Mouse (Mus musculus): Measurements from ENCODE around the gene Peak1. TPM values are rescaled to one million over a fixed set of nuclear protein-coding genes. Genes with fewer than 3 reads are reported as not detected.

Gene Peak1
- total and polyA plus RNA-seq, 2 experiments from 2014 or later, result 5.3 to 9.1 TPM

DNA sequence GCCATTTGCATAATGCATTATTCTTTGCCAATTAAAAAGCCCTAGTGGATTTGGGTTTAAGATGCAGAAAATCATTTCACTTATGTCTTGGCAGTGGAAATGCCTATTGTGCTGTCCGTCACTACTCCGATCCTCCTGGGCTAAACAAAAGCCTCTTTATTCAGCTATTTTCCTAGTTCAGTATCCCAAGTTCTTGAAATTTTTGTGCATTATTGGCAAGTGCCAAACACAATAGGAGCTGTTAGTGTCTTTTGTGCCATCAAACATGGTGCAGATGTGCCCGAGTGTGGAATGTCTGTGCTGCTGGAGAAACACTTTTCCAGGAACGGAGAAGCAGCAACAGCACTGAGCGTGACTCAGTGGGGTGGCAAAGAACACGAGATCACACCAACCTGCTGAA, 250.2 kb downstream of the Peak1 start:
- Histone ChIP-seq H3K27ac (no peak overlapping the region), H3K4me3 (ENCODE audit: low read length) (no peak overlapping the region), H3K4me2 (ENCODE audit: low read depth, low read length) (no peak overlapping the region), H3K27me3 (ENCODE audit: insufficient read depth, low read length) (no peaks in the 10 kb centered on the region), H3K9me3 (ENCODE audit: low read length) (no peaks in the 10 kb centered on the region), H3K36me3 (ENCODE audit: insufficient read depth, low read length) (no peaks in the 10 kb centered on the region), H3K9ac (replicated peaks; ENCODE audit: low read length) (no peak overlapping the region), H3K4me1 (ENCODE audit: insufficient read depth, low read length) (no peaks in the 10 kb centered on the region)
- DNase-seq (ENCODE audit: low spot score), result no peak
- no peak for TF ChIP-seq CTCF (IDR thresholded peaks at IDR 0.05; ENCODE audit: low read depth)
- 17% methylated on average over 6 of the region's 6 CpGs for WGBS
- ATAC-seq, result no peak

DNA sequence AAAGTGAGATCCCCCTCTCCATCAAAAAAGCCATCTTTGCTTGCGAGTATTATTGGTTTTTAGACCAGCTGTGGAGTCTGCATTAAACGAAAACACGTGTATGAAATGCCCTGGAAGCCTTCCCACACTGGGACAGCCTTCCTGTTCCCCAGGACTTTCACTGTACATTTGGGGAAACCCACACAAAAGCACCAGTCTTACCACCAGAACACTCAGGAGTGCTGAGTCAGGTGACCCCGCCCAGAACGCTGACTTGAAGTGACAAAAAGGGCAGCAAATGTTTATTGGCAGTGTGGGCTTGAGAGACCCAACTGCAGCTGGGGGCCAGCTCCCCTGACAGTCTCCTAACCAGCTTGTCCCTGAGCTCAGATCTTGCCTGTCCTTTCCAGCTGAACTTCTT, 251.7 kb downstream of the Peak1 start:
- H3K27me3 ChIP-seq (ENCODE audit: insufficient read depth, low read length), result no peaks in the 10 kb centered on the region
- H3K4me1 ChIP-seq (ENCODE audit: insufficient read depth, low read length), result no peaks in the 10 kb centered on the region
- H3K9me3 ChIP-seq (ENCODE audit: low read length), result no peaks in the 10 kb centered on the region
- DNase-seq (ENCODE audit: low spot score) (no peak), ATAC-seq (no peak)
- 68% methylated on average over 5 of the region's 5 CpGs for WGBS
- no peak overlapping the region for H3K9ac ChIP-seq (replicated peaks; ENCODE audit: low read length)
- no peaks in the 10 kb centered on the region for H3K36me3 ChIP-seq (ENCODE audit: insufficient read depth, low read length)
- no peak overlapping the region for H3K4me2 ChIP-seq (ENCODE audit: low read depth, low read length)
- no peak overlapping the region for H3K27ac ChIP-seq
- no peak overlapping the region for H3K4me3 ChIP-seq (ENCODE audit: low read length)
- TF ChIP-seq CTCF (IDR thresholded peaks at IDR 0.05; ENCODE audit: low read depth), result no peak

DNA sequence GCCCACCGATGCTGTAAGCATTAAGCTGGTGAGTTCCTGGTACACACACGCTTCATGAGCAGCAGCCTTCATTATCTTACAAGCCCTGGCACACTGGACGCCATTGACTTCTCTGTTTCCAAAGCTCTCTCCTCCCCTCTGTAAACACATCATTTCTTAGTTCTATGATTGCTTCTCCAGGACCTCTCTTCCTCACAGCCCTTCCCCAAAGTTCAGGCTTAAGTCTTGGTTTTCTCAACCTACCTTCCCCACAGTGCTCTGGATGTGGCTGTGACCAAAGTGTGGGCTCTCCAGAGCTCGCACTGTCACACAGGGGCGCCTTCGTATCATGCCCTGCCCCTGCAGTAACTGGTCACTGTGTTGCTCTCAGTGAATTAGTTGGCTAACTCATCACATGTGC, 252.5 kb downstream of the Peak1 start, which contains the start of gene Tspan3:
Tspan3 (minus strand) TSS at position 101 of the 400 bp plus-strand sequence.
- Histone ChIP-seq H3K9ac (replicated peaks; ENCODE audit: low read length) (no peak within 1 kb of the TSS), H3K4me1 (ENCODE audit: insufficient read depth, low read length) (no peaks in the 10 kb centered on the region), H3K4me3 (ENCODE audit: low read length) (no peak within 1 kb of the TSS), H3K27ac (no peak within 1 kb of the TSS), H3K9me3 (ENCODE audit: low read length) (no peaks in the 10 kb centered on the region), H3K4me2 (ENCODE audit: low read depth, low read length) (no peak within 1 kb of the TSS), H3K27me3 (ENCODE audit: insufficient read depth, low read length) (no peaks in the 10 kb centered on the region), H3K36me3 (ENCODE audit: insufficient read depth, low read length) (no peaks in the 10 kb centered on the region)
- WGBS, result 96% methylated on average over 6 of the region's 6 CpGs
- no peak for TF ChIP-seq CTCF (IDR thresholded peaks at IDR 0.05; ENCODE audit: low read depth)
- DNase-seq (ENCODE audit: low spot score) (no peak), ATAC-seq (no peak)

GRCm38 (mm10) chr9:56160341-56161141, 257.3 kb downstream of the Peak1 start:
- DNase-seq (ENCODE audit: low spot score) (peak; percentile 97), ATAC-seq (peak; percentile 97)
- no peaks in the 10 kb centered on the region for H3K27me3 ChIP-seq (ENCODE audit: insufficient read depth, low read length)
- peak overlapping the region; percentile 99 for H3K9ac ChIP-seq (replicated peaks; ENCODE audit: low read length)
- H3K9me3 ChIP-seq (ENCODE audit: low read length), result no peaks in the 10 kb centered on the region
- H3K27ac ChIP-seq, result peak overlapping the region; percentile 98
- H3K4me3 ChIP-seq (ENCODE audit: low read length), result peak overlapping the region; percentile 99
- H3K36me3 ChIP-seq (ENCODE audit: insufficient read depth, low read length), result no peaks in the 10 kb centered on the region
- WGBS, result under 1% methylated on average over 72 of the region's 82 CpGs
- peaks cover 4% of the 10 kb centered on the region; the same call in 1 of the 2 replicates for H3K4me1 ChIP-seq (ENCODE audit: insufficient read depth, low read length)
- H3K4me2 ChIP-seq (ENCODE audit: low read depth, low read length), result peak overlapping the region; percentile 81
- no peak for TF ChIP-seq CTCF (IDR thresholded peaks at IDR 0.05; ENCODE audit: low read depth)

- Histone ChIP-seq H3K36me3 (ENCODE audit: insufficient read depth, low read length) (no peaks in the 10 kb centered on the region), H3K9ac (replicated peaks; ENCODE audit: low read length) (peak overlapping the region; percentile 99; the same call in 1 of the 2 replicates), H3K4me1 (ENCODE audit: insufficient read depth, low read length) (peaks cover 4% of the 10 kb centered on the region; the same call in 1 of the 2 replicates), H3K9me3 (ENCODE audit: low read length) (no peaks in the 10 kb centered on the region), H3K4me3 (ENCODE audit: low read length) (peak overlapping the region; percentile 99), H3K27ac (no peak overlapping the region), H3K4me2 (ENCODE audit: low read depth, low read length) (peak overlapping the region; percentile 81), H3K27me3 (ENCODE audit: insufficient read depth, low read length) (no peaks in the 10 kb centered on the region)
- WGBS, result 5% methylated on average over 2 of the region's 2 CpGs
- no peak for DNase-seq (ENCODE audit: low spot score)
- ATAC-seq, result no peak
- no peak for TF ChIP-seq CTCF (IDR thresholded peaks at IDR 0.05; ENCODE audit: low read depth)
Observed at GRCm38 (mm10) chr9:56159456-56159855, 258.4 kb downstream of the Peak1 start.

DNA sequence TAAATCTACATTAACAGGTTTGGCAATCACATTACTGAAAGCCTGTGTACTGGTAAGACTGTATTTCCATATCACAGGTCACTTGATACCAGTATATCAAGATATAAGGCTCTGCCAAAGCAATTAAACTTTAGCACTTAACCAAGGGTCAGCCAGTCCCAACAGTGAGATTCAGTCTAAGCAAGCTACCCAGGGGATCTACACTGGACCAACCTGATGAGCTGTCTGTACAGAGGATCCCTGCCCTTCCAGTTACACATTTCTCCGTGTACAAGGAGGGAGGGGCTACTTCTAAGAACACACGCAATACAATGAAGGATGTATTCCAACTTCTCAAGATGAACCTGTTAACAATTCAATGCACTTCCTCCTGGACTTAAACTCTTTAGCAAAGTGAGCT, 259.8 kb downstream of the Peak1 start:
- Histone ChIP-seq H3K9ac (replicated peaks; ENCODE audit: low read length) (no peak overlapping the region), H3K4me1 (ENCODE audit: insufficient read depth, low read length) (peaks cover 8% of the 10 kb centered on the region; the same call in 1 of the 2 replicates), H3K27ac (no peak overlapping the region), H3K36me3 (ENCODE audit: insufficient read depth, low read length) (no peaks in the 10 kb centered on the region), H3K9me3 (ENCODE audit: low read length) (no peaks in the 10 kb centered on the region), H3K4me2 (ENCODE audit: low read depth, low read length) (0 out of 2 replicates have a peak overlapping the region, but pooled peaks have one; percentile 13), H3K4me3 (ENCODE audit: low read length) (no peak overlapping the region), H3K27me3 (ENCODE audit: insufficient read depth, low read length) (no peaks in the 10 kb centered on the region)
- no peak for DNase-seq (ENCODE audit: low spot score)
- ATAC-seq, result no peak
- TF ChIP-seq CTCF (IDR thresholded peaks at IDR 0.05; ENCODE audit: low read depth), result no peak
- WGBS, result 70% methylated on average over 2 of the region's 2 CpGs

DNA sequence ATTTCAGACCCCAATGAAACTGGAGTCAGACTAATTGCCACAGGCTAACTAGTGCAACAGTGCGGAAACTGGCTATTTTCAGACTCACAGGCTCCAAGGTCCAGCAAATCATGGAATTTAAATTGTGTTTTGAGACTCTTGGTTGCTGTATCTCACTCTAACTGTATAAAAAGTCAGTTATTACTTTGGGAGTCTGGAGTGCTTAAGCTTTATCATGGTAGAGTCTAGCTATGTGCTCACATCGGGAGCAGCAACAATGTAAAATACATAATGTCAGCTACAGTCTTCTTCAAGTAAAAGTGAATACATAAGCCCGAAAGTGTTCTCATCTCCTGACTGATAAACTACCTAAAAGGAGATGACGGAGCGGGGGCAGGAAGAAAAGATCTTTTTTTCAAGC, 263.3 kb downstream of the Peak1 start:
- Histone ChIP-seq H3K4me3 (ENCODE audit: low read length) (no peak overlapping the region), H3K9me3 (ENCODE audit: low read length) (no peaks in the 10 kb centered on the region), H3K27ac (no peak overlapping the region), H3K4me2 (ENCODE audit: low read depth, low read length) (no peak overlapping the region), H3K36me3 (ENCODE audit: insufficient read depth, low read length) (no peaks in the 10 kb centered on the region), H3K27me3 (ENCODE audit: insufficient read depth, low read length) (no peaks in the 10 kb centered on the region), H3K4me1 (ENCODE audit: insufficient read depth, low read length) (peaks cover 12% of the 10 kb centered on the region; the same call in 1 of the 2 replicates), H3K9ac (replicated peaks; ENCODE audit: low read length) (no peak overlapping the region)
- no peak for DNase-seq (ENCODE audit: low spot score)
- TF ChIP-seq CTCF (IDR thresholded peaks at IDR 0.05; ENCODE audit: low read depth), result no peak
- ATAC-seq, result no peak
- 88% methylated on average over 5 of the region's 5 CpGs for WGBS

Measured in hindbrain, postnatal 0 days (tissue).